Mouse (Mus musculus): Measurements from ENCODE around the gene Mrpl34. TPM values are rescaled to one million over a fixed set of nuclear protein-coding genes. Genes with fewer than 3 reads are reported as not detected.

Mrpl34 gene
- polyA plus RNA-seq, 1 experiment from 2014 or later = 119 TPM

DNA sequence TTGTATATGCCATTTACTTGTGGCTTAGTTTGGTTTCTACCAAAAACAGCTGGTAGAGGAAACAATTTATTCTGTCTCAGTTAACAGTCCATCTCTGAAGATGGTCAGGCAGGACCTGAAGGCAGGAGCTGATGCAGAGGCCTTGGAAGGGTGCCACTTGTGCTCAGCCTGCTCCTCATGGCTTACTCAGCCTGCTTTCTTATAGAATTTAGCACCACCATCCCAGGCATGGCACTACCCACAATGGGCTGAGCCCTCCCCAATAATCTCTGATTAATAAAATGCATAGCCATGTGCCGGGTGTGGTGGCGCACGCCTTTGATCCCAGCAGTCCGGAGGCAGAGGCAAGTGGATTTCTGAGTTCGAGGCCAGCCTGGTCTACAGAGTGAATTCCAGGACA, 1.4 kb downstream of the Mrpl34 start:
- ATAC-seq = no peak
- Histone ChIP-seq H3K9me3 (ENCODE audit: low read length) (no peaks in the 10 kb centered on the region), H3K27me3 (ENCODE audit: insufficient read depth, low read length) (no peaks in the 10 kb centered on the region), H3K4me1 (ENCODE audit: insufficient read depth) (peaks cover 37% of the 10 kb centered on the region), H3K4me2 (ENCODE audit: low read depth, low read length) (no peak overlapping the region), H3K9ac (replicated peaks) (no peak overlapping the region), H3K4me3 (ENCODE audit: low read depth, low read length) (no peak overlapping the region), H3K27ac (ENCODE audit: low read depth) (no peak overlapping the region), H3K36me3 (replicated peaks; ENCODE audit: insufficient read depth, low read length) (peaks cover 3% of the 10 kb centered on the region; the same call in 1 of the 2 replicates)
- DNase-seq = no peak
- 93% methylated on average over 5 of the region's 5 CpGs for WGBS (ENCODE audit: insufficient replicate concordance)
- TF ChIP-seq EP300 (IDR thresholded peaks at IDR 0.05; ENCODE audit: low read depth) (no peak), CTCF (IDR thresholded peaks at IDR 0.05; ENCODE audit: low read depth) (no peak)

DNA sequence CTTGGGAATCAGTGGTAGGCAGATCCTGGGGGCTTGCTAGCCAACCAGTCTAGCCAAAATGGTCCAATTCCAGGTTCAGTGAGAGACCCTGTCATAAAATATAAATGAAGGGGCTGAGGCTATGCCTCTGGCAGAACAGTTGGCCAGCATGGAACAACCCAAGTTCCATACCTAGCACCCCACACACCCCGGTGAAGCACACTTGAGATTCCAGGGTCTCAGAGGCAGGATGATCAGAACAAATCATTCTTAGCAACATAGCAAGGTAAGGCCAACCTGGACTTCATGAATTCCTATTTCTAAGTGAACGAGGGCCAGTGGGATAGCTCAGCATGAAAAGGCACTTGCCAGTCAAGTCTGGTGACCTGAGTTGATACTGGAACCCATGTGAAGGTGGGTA, 2.4 kb downstream of the Mrpl34 start:
- Histone ChIP-seq H3K4me2 (ENCODE audit: low read depth, low read length) (no peak overlapping the region), H3K27me3 (ENCODE audit: insufficient read depth, low read length) (no peaks in the 10 kb centered on the region), H3K4me1 (ENCODE audit: insufficient read depth) (peaks cover 37% of the 10 kb centered on the region), H3K36me3 (replicated peaks; ENCODE audit: insufficient read depth, low read length) (peaks cover 11% of the 10 kb centered on the region), H3K27ac (ENCODE audit: low read depth) (no peak overlapping the region), H3K9ac (replicated peaks) (no peak overlapping the region), H3K9me3 (ENCODE audit: low read length) (no peaks in the 10 kb centered on the region), H3K4me3 (ENCODE audit: low read depth, low read length) (no peak overlapping the region)
- no peak for ATAC-seq
- no peak for TF ChIP-seq EP300 (IDR thresholded peaks at IDR 0.05; ENCODE audit: low read depth)
- no peak for TF ChIP-seq CTCF (IDR thresholded peaks at IDR 0.05; ENCODE audit: low read depth)
- 83% methylated on average over 2 of the region's 2 CpGs for WGBS (ENCODE audit: insufficient replicate concordance)
- DNase-seq = no peak

DNA sequence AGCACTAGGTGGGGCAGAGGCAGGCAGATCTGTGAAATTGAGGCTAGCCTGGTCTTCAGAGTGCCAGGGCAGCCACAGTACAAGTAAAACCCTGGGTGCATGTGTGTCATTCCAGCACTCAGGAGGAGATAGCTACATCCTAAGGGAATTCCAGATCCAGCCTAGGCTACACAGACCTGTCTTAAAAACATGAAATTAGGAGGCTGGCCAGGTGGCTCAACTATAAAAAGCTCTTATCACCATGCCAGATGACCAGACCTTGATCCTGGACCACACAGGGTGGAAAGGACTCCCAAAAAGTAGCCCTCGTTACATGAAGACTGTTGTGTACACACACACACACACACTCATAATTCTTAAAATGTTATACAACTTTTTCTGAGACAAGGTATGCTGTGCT, 3.2 kb downstream of the Mrpl34 start:
- peaks cover 18% of the 10 kb centered on the region for H3K36me3 ChIP-seq (replicated peaks; ENCODE audit: insufficient read depth, low read length)
- H3K4me3 ChIP-seq (ENCODE audit: low read depth, low read length) = no peak overlapping the region
- TF ChIP-seq CTCF (IDR thresholded peaks at IDR 0.05; ENCODE audit: low read depth) (no peak), EP300 (IDR thresholded peaks at IDR 0.05; ENCODE audit: low read depth) (no peak)
- no peak for ATAC-seq
- H3K27ac ChIP-seq (ENCODE audit: low read depth) = no peak overlapping the region
- H3K9ac ChIP-seq (replicated peaks) = no peak overlapping the region
- H3K27me3 ChIP-seq (ENCODE audit: insufficient read depth, low read length) = no peaks in the 10 kb centered on the region
- 92% methylated on average over 1 of the region's 1 CpGs for WGBS (ENCODE audit: insufficient replicate concordance)
- no peak for DNase-seq
- H3K4me2 ChIP-seq (ENCODE audit: low read depth, low read length) = no peak overlapping the region
- no peaks in the 10 kb centered on the region for H3K9me3 ChIP-seq (ENCODE audit: low read length)
- H3K4me1 ChIP-seq (ENCODE audit: insufficient read depth) = peaks cover 30% of the 10 kb centered on the region

DNA sequence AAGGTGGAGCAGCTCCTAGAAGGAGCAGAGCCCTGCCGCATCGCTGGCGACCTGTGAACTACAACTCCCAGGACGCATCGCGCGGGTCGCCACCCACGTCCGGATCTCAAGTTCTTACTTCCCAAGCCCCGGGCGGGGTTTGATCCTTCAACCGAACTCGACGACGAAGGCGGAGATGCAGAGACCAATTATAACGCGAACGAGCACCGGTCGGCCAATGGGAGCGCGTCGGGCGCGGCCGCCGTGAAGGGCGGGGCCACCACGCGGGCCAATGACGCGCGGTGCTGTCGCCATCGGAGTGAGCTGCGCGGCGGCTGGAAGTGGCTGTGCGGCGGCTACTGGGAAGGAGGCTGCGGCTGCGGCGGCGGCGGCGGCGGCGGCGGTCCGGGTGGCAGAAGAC, 4.2 kb downstream of the Mrpl34 start, which contains the start of gene Dda1:
Gene Dda1, plus strand, starts transcription at position 284 of the 400 bp plus-strand sequence.
- Histone ChIP-seq H3K9me3 (ENCODE audit: low read length) (no peaks in the 10 kb centered on the region), H3K36me3 (replicated peaks; ENCODE audit: insufficient read depth, low read length) (peaks cover 27% of the 10 kb centered on the region), H3K4me1 (ENCODE audit: insufficient read depth) (peaks cover 23% of the 10 kb centered on the region), H3K4me2 (ENCODE audit: low read depth, low read length) (peak within 1 kb of the TSS; percentile 87), H3K9ac (replicated peaks) (peak within 1 kb of the TSS; percentile 84), H3K4me3 (ENCODE audit: low read depth, low read length) (peak within 1 kb of the TSS; percentile 91), H3K27me3 (ENCODE audit: insufficient read depth, low read length) (no peaks in the 10 kb centered on the region), H3K27ac (ENCODE audit: low read depth) (peak within 1 kb of the TSS; percentile 85)
- TF ChIP-seq CTCF (IDR thresholded peaks at IDR 0.05; ENCODE audit: low read depth) (no peak), EP300 (IDR thresholded peaks at IDR 0.05; ENCODE audit: low read depth) (no peak)
- ATAC-seq (peak; percentile 86), DNase-seq (peak; percentile 98)
- WGBS (ENCODE audit: insufficient replicate concordance) = 0% methylated on average over 41 of the region's 52 CpGs

DNA sequence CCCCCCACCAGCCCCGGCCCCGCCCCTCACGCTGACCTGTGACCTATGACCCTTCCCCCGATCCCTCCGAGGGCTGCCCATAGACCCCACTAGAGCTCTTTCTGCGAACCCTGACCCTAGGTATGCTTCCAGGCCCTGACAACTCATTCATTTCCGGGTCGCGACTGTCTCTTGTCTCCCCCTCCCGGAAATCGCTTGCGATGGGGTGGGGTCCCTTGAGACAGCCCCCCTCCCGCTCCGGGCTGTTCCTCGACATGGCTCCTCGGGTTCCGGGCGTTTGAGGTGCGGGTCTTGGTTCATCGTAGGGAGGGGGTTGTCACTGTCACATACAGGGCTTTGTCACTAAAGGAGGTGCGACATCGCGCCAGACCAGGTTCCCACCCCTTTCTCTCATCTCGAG, 4.7 kb downstream of the Mrpl34 start:
- Histone ChIP-seq H3K4me1 (ENCODE audit: insufficient read depth) (peaks cover 18% of the 10 kb centered on the region), H3K27ac (ENCODE audit: low read depth) (peak overlapping the region; percentile 85), H3K4me3 (ENCODE audit: low read depth, low read length) (peak overlapping the region; percentile 91), H3K9ac (replicated peaks) (peak overlapping the region; percentile 84), H3K9me3 (ENCODE audit: low read length) (no peaks in the 10 kb centered on the region), H3K4me2 (ENCODE audit: low read depth, low read length) (peak overlapping the region; percentile 87), H3K27me3 (ENCODE audit: insufficient read depth, low read length) (no peaks in the 10 kb centered on the region), H3K36me3 (replicated peaks; ENCODE audit: insufficient read depth, low read length) (peaks cover 32% of the 10 kb centered on the region)
- DNase-seq (peak; percentile 54), ATAC-seq (peak; percentile 2)
- TF ChIP-seq CTCF (IDR thresholded peaks at IDR 0.05; ENCODE audit: low read depth) = no peak
- TF ChIP-seq EP300 (IDR thresholded peaks at IDR 0.05; ENCODE audit: low read depth) = no peak
- 1% methylated on average over 21 of the region's 24 CpGs for WGBS (ENCODE audit: insufficient replicate concordance)

DNA sequence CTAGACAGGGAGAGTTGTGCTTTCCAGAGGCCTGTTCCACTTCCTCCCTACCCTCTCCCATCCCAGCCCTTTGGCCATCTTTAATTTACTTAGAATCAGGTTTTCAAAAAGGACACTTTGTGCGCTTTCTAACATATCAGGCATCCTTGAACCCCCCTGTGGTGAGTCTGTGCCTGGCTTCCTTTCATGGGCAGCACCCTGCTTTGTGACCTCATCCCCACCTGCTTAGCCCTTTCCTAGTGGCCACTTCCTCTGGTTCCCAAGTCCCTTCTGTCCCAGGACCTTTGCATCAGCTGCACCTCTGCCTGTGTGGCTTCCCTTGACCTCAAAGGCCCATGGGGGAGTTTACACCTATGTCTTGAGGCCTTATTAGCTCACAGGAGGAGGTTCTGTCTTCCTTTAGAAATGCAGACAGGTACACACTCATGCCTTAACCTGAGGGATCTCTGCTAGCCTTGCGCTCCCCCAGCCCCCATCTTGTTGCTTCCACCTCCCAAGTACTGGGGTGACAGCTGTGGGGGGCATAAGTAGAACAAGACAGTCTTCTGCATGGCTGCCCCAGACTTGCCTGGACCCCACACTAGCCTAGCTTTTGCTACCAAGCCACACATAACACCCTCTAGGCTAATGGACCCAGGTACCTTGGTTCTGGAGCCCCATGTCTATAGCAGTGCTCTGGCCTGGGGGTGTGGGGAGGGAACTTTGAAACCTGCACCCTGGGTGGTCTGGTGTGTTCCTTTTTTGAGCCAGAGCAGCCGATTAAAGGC, 5.6 kb downstream of the Mrpl34 start:
- Histone ChIP-seq H3K9ac (replicated peaks) (0 out of 2 replicates have a peak overlapping the region, but pooled peaks have one; percentile 84), H3K27me3 (ENCODE audit: insufficient read depth, low read length) (no peaks in the 10 kb centered on the region), H3K4me2 (ENCODE audit: low read depth, low read length) (peak overlapping the region; percentile 87), H3K4me3 (ENCODE audit: low read depth, low read length) (peak overlapping the region; percentile 91), H3K36me3 (replicated peaks; ENCODE audit: insufficient read depth, low read length) (peaks cover 41% of the 10 kb centered on the region), H3K4me1 (ENCODE audit: insufficient read depth) (peaks cover 17% of the 10 kb centered on the region), H3K27ac (ENCODE audit: low read depth) (no peak overlapping the region), H3K9me3 (ENCODE audit: low read length) (no peaks in the 10 kb centered on the region)
- ATAC-seq (no peak), DNase-seq (no peak)
- WGBS (ENCODE audit: insufficient replicate concordance) = 79% methylated on average over 3 of the region's 3 CpGs
- TF ChIP-seq EP300 (IDR thresholded peaks at IDR 0.05; ENCODE audit: low read depth) (no peak), CTCF (IDR thresholded peaks at IDR 0.05; ENCODE audit: low read depth) (no peak)

All from liver, postnatal 0 days (tissue).